Mouse (Mus musculus) CD4-positive, CD25-positive, alpha-beta regulatory T cell, adult 4 months (primary cell): ENCODE results near the gene Swap70. TPM values are rescaled to one million over a fixed set of nuclear protein-coding genes. Genes with fewer than 3 reads are reported as not detected.

ENCODE experiments used
- ATAC-seq: one replicate; pipeline ENCODE4 v1.8.0; 2017
- polyA plus RNA-seq, 2 experiments: library from polyadenylated mRNA; unstranded; fragments of 100-300 nt; shearing (Covaris generic); gene quantifications; one replicate each; pipeline ENCODE4 v1.2.1; 2017

The Swap70 gene
- polyA plus RNA-seq, 2 experiments from 2014 or later: 55.9 to 89.2 TPM

DNA sequence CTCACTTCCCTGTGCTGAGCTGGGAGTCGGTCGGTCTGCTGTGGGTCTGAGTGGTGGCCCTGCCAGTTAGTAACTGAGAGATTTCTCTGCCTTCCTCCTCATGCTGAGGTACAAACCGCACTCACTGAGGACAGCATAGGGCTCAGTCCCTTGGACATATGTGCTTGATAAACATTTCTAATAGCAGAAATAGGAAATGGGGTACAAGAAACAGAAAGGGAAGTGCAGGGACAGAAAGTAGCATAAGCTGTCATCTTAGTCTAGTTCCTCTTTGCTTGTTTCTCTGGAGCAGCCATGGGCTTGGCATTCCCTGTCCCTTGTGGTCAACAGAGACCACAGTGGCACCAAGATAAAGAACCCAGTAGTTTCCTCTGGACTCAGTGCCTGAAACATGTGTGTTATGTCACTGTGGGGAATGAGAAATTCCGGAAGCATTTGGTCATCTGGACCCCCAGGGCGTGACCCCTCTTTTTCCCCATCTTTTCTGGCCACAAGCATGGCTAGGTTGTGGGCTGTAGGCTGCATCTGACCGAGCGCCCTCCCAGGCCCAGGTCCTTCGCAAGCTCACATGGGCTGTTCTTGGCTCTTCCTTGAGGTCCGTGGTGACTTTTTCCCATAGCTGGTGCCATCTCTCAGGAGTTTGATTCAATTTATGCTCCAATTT, 92.0 kb downstream of the Swap70 start:
- no peak for ATAC-seq

DNA sequence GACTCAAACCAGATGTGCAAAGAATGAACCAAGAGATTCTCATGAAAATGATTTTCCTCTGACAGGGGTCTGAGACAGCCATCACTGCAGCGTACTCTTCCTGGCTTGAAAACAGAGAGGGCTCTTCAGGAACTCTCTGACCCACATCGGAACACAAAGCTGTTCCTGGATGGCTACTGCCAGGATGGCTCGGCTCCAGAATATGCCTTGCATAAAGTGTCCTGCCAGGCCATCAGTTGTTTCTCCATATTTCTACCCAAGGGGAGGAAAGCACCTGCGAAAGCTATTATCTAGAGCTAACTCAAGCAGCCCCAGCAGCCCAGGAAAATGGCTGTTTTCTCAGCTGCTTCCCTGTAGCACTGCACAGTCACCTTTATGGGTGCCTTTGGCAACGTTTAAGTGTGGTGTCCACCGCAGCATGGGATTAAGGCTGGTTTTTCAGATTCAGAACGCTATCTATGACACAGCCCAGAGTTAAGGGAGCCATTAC, 92.9 kb downstream of the Swap70 start:
- no peak for ATAC-seq

DNA sequence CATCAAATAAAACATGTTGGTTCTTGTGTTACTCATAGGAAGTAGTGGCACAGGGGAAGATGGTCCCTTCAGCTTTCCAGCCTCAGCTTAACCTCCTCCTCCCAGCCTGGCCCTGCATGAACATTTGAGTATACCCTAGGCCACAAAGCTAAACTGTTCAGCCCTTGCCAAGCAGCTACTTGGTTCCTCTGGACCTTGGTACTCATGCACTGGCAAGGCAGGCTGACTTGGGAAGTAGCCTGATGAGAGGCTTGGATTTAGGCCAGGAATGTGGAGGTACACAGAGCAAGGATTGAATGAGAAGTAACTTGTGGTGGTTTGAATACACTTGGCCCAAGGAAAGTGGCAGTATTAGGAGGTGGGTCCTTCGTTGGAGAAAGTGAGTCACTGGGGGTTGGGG, 93.8 kb downstream of the Swap70 start:
- ATAC-seq: no peak

DNA sequence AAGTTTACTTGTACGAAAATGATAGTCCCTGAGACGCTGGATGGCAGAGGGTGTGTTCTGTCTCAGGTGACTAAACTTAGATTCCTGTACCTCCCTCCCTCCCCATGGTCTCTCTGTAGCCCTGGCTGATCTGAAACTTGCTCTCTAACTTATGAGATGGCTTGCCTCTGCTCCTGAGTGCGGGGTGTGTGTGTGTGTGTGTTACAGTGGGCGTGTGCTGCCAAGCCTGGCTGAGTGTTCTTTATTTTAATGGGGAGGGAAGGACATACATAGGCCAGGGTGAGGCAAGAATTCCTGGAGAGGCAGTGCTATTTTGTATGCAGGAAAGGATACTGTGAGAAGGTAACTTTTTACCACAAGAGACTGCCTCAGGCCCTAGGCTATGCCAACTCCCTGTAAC, 95.9 kb downstream of the Swap70 start:
- ATAC-seq: no peak

- ATAC-seq: no peak
These were observed 97.5 kb downstream of the Swap70 start for GRCm38 (mm10) chr7:110318971-110319519.

DNA sequence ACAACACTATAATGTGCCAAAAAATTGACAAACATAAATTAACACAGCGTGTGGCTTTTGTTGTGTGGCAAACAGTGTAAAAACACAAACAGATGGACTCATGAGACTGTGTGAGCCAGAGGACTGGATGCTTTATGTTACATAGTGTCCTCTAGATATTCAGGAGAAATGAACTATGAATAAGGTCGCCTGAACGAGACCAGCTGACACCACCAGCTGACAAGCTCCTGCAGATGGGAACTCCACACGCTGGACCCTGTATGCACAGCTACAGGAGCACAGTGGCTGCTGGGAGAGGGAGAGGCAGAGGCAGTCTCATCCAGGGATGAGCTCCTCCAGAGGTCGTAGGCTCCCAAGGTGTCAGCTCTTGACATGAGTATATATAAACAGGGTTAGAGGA, 99.6 kb downstream of the Swap70 start:
- no peak for ATAC-seq

DNA sequence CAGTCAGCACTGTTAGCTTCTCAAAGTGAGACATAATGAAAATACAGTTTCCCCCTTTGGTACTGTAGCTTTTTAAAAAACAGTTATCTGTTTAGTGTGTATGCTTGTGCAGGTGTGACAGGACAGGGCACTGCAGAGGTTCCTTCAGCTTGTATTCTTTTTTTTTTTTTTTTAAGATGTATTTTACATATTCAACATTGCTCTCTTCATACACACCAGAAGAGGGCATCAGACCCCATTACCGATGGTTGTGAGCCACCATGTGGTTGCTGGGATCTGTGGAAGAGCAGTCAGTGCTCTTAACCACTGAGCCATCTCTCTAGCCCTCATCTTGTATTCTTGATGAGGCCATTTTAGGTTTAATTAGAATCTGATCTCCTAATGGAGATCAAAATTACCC, 103.3 kb downstream of the Swap70 start:
- ATAC-seq: no peak

- ATAC-seq: no peak
These were observed 104.0 kb downstream of the Swap70 start for GRCm38 (mm10) chr7:110325381-110326110.

Other genes with a start within 250 kb of the Swap70 start
- 10 to 100 TPM; 35.0 to 39.5 TPM for gene Tmem41b, start 234.8 kb upstream of the Swap70 start, polyA plus RNA-seq
- gene Ipo7, start 203.4 kb upstream of the Swap70 start, polyA plus RNA-seq: 10 to 100 TPM; 24.0 to 33.0 TPM
- 10 to 100 TPM; 42.5 to 50.0 TPM for gene Zfp143, start 160.5 kb upstream of the Swap70 start, polyA plus RNA-seq
- gene Wee1, start 99.7 kb upstream of the Swap70 start, polyA plus RNA-seq: 1 to 10 TPM in 1 of 2 experiments, under 1 TPM in 1; 0.96 to 1.8 TPM